13 mouse cellular contexts compared by ENCODE assay signal in genomic region chr3:131690543-131690942, GRCm38 (mm10).
"Had no signal": no experiment of that assay in that cellular context is flagged by ENCODE, and none has a peak within 500 bp of the region (broad histone marks: within the 10 kb centered on the region; RNA-seq: fewer than 3 reads in every experiment).

No protein-coding gene starts in this region.

- H3K4me3 ChIP-seq: layer of hippocampus, adult 2 months; left cerebral cortex, adult 2 months; limb, embryonic 10.5 days; liver, embryonic 13.5 days; neural tube, embryonic 12.5 days had no signal

- H3K4me2 ChIP-seq: liver, embryonic 13.5 days; neural tube, embryonic 12.5 days had no signal

- H3K4me1 ChIP-seq: liver, embryonic 13.5 days; neural tube, embryonic 12.5 days had no signal

- ATAC-seq: liver, postnatal 0 days had no signal

- H3K9me3 ChIP-seq: limb, embryonic 10.5 days; liver, embryonic 13.5 days; neural tube, embryonic 12.5 days had no signal

- H3K27me3 ChIP-seq: liver, embryonic 13.5 days; neural tube, embryonic 12.5 days had no signal

- H3K27ac ChIP-seq: layer of hippocampus, adult 2 months; left cerebral cortex, adult 2 months; limb, embryonic 10.5 days; liver, embryonic 13.5 days; neural tube, embryonic 12.5 days; stomach, postnatal 0 days had no signal

- H3K9ac ChIP-seq: liver, embryonic 13.5 days; liver, postnatal 0 days; neural tube, embryonic 12.5 days had no signal

- DNase-seq: kidney, adult 18-20 months; kidney, postnatal 10 days; kidney, postnatal 4 days; liver, embryonic 13.5 days; liver, postnatal 0 days; right cerebral cortex, postnatal 25 days; thymus, adult 18-20 months; thymus, postnatal 14 days had no signal

- H3K36me3 ChIP-seq: limb, embryonic 10.5 days; liver, embryonic 13.5 days; neural tube, embryonic 12.5 days had no signal
